Mouse (Mus musculus): ENCODE results near the gene Smim20. TPM values are rescaled to one million over a fixed set of nuclear protein-coding genes. Genes with fewer than 3 reads are reported as not detected.
A peak's percentile ranks its signal among the peaks of the same experiment; 100 is the strongest.

The Smim20 gene
- polyA plus RNA-seq, 1 experiment from 2014 or later = 171 TPM

DNA sequence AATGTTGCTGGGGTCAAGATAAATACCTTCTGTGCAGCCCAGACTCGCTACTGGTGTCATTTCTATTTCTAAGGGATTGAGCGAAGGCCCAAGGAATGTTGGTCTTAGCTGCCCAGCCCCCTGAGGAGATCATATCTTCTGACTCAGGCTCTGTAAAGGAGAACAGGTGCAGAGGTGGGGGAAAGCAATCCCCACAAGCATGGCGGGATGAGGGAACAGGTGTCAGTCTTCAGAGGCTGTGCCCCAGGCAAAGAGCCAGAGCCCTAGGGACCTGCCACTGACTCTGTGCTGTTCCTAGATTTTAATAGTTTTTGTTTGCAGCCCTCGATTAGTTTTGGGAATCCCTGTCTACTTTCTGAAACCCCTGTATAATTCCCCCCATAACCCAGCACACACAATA is 702 bp upstream of the Smim20 start:
- no peak for ATAC-seq (replicated peaks; ENCODE audit: insufficient number of reproducible peaks, insufficient read depth, low FRiP score, low read depth)
- Histone ChIP-seq H3K9me3 (replicated peaks) (no peaks in the 10 kb centered on the region), H3K9ac (no peak overlapping the region), H3K27me3 (no peaks in the 10 kb centered on the region), H3K27ac (no peak overlapping the region), H3K4me3 (no peak overlapping the region), H3K36me3 (no peaks in the 10 kb centered on the region), H3K4me2 (no peak overlapping the region), H3K4me1 (replicated peaks) (peaks cover 33% of the 10 kb centered on the region)
- 85% methylated on average over 4 of the region's 4 CpGs for WGBS

DNA sequence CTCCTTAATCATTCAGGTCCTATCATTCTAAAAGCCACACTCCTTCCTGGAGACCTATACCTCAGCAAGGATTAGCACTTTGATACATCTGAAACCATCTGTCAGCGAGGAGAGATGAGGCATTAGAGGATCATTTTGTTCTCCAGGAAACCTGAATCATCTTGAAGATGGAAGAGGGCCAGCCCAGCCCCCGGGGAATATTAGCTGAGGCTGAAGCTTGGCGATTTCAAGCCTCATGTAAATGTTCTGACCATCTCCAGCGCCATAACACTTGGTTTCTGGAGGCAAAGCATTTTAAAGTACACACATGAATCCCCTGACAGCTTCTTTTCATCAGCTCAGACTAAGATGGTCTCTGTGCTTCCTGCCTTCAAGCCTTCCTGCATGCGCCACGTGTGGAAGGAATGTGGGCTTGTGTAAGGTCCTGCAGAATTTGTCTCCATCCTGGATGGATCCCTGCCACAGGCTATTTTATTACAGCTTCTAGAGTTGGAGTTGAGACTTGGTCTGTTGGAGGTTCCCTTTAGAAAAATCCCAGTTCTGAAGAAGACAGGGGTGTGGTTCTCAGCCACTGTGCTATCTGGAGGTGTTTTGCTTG is 1.3 kb downstream of the Smim20 start:
- Histone ChIP-seq H3K9me3 (replicated peaks) (no peaks in the 10 kb centered on the region), H3K9ac (no peak overlapping the region; the same call in 1 of the 2 replicates), H3K4me1 (replicated peaks) (peaks cover 46% of the 10 kb centered on the region), H3K4me3 (peak overlapping the region; percentile 79), H3K27ac (peak overlapping the region; percentile 89), H3K27me3 (no peaks in the 10 kb centered on the region), H3K36me3 (no peaks in the 10 kb centered on the region), H3K4me2 (peak overlapping the region; percentile 71)
- ATAC-seq (replicated peaks; ENCODE audit: insufficient number of reproducible peaks, insufficient read depth, low FRiP score, low read depth) = no peak
- 62% methylated on average over 6 of the region's 6 CpGs for WGBS

DNA sequence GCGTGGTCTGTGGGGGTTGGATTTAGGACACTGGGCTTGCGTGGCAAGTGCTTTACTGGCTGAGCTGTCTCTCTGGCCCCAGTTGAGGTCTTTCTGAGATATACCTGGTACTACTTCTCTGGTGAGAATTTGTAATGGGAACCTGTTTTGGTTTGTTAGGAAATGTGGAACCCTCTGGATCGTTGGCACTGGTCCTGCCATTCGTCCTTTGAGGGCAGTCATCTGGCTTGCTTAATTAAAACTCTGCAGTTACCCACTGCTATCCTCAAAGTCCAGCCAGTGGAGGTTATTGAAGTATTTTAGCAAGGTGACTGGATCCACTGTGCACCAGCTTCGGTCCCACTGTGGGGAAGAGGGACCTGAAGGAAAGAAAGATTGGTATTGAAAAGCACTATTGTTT is 2.9 kb downstream of the Smim20 start:
- no peak for ATAC-seq (replicated peaks; ENCODE audit: insufficient number of reproducible peaks, insufficient read depth, low FRiP score, low read depth)
- H3K27me3 ChIP-seq = no peaks in the 10 kb centered on the region
- no peak overlapping the region for H3K4me2 ChIP-seq
- H3K4me3 ChIP-seq = no peak overlapping the region
- no peak overlapping the region for H3K9ac ChIP-seq
- H3K36me3 ChIP-seq = no peaks in the 10 kb centered on the region
- H3K4me1 ChIP-seq (replicated peaks) = peaks cover 60% of the 10 kb centered on the region
- no peaks in the 10 kb centered on the region for H3K9me3 ChIP-seq (replicated peaks)
- no peak overlapping the region for H3K27ac ChIP-seq
- WGBS = 90% methylated on average over 5 of the region's 5 CpGs

DNA sequence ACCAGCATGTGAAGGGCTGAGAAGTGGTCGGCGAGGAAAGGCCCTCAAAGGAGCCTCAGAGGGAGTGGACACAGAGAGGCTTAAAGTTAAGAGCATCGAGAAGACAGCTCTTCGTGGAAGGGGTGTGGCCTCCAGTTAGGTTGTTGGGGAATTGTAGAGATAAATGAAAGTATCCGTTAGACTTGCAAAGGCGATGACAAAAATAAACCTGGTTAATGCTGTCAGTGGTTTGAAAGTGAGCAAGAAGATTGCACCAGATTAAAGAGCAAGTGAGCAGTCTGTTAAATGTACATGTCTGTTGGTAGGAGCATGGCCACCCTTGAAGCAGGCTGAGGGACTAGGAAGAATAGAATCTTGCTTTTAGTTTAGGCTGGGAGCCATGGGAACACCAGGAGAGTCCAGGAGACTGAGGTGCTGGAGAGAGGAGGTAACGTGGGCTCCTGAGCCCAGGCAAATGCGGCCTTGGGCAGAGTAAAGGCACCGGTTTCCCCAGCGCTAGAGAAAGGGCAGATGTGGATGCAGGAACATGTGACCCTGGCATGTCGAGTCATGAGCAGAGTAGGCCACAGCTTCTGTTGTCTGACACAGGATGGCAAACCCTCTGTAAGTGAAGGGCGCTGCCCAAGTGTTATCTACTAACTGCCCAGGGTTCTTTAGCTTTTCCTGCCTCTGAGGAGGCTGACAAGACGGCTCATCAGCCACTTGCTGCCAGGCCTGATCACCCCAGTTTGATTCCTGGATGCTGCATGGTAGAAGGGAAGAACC is 4.2 kb downstream of the Smim20 start:
- H3K9me3 ChIP-seq (replicated peaks) = no peaks in the 10 kb centered on the region
- whole genome bisulfite sequencing = 58% methylated on average over 13 of the region's 13 CpGs
- no peak for ATAC-seq (replicated peaks; ENCODE audit: insufficient number of reproducible peaks, insufficient read depth, low FRiP score, low read depth)
- no peak overlapping the region for H3K9ac ChIP-seq
- H3K27me3 ChIP-seq = no peaks in the 10 kb centered on the region
- peaks cover 72% of the 10 kb centered on the region for H3K4me1 ChIP-seq (replicated peaks)
- no peak overlapping the region for H3K4me3 ChIP-seq
- H3K4me2 ChIP-seq = peak overlapping the region; percentile 36
- no peaks in the 10 kb centered on the region for H3K36me3 ChIP-seq
- H3K27ac ChIP-seq = peak overlapping the region; percentile 39; the same call in 1 of the 2 replicates

DNA sequence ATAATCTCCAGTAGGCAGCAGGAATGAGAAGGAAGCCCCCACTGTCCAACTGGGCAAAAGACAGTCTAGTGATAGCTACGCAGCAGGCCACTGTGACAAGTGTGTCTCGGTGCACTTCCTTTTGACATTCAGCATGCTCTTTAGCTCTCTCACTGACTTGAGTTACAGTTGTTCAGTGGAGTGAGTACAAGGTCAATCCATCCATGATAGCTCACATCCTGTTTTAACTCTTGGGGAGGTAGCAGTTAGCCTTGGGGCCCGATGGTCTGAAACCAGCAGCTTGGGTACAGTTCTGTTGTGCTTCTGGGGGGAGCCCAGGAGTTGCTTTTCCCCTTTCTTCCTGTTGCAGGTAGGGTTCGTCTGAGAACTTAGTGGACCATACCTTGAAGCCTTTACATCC is 5.7 kb downstream of the Smim20 start:
- Histone ChIP-seq H3K27ac (no peak overlapping the region), H3K9ac (no peak overlapping the region), H3K27me3 (no peaks in the 10 kb centered on the region), H3K4me2 (no peak overlapping the region), H3K4me1 (replicated peaks) (peaks cover 68% of the 10 kb centered on the region), H3K36me3 (peaks cover 5% of the 10 kb centered on the region; the same call in 1 of the 2 replicates), H3K9me3 (replicated peaks) (no peaks in the 10 kb centered on the region), H3K4me3 (no peak overlapping the region)
- 73% methylated on average over 4 of the region's 4 CpGs for WGBS
- no peak for ATAC-seq (replicated peaks; ENCODE audit: insufficient number of reproducible peaks, insufficient read depth, low FRiP score, low read depth)

DNA sequence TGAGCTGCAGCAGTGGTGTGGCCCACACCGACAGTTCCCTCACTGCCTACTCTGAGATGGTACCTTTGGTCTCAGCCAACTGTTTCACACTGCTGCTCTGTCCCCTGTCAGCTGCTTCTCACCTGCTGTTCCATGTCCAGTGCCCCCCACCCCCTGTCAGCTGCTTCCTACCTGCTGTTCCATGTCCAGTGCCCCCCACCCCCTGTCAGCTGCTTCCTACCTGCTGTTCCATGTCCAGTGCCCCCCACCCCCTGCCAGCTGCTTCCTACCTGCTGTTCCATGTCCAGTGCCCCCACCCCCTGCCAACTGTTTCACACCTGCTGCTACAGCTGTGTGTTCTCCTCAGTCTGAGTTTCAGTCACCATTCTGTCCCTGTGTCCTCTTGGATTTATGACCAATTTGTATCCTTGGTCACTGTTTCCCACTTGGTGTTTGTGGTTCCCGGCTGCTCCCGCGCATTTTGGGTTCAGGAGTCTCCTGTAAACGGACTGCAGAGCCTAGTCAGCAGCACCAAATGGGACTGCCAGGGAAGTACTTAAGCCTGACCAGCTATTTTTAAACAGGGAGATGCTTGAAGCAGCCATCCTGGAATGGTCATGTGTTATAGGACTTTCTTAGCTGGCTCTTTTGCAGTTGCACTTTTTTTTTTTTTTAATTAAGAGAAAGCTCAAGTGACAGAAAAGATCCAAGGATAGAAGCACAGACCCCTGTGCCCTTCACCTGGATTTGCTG is 7.0 kb downstream of the Smim20 start:
- Histone ChIP-seq H3K4me3 (no peak overlapping the region), H3K9ac (no peak overlapping the region), H3K4me2 (peak overlapping the region; percentile 33; the same call in 1 of the 2 replicates), H3K27ac (peak overlapping the region; percentile 72), H3K36me3 (peaks cover 16% of the 10 kb centered on the region; the same call in 1 of the 2 replicates), H3K4me1 (replicated peaks) (peaks cover 58% of the 10 kb centered on the region), H3K27me3 (no peaks in the 10 kb centered on the region), H3K9me3 (replicated peaks) (no peaks in the 10 kb centered on the region)
- ATAC-seq (replicated peaks; ENCODE audit: insufficient number of reproducible peaks, insufficient read depth, low FRiP score, low read depth) = peak; percentile 39; the same call in 1 of the 2 replicates
- 41% methylated on average over 5 of the region's 5 CpGs for WGBS

DNA sequence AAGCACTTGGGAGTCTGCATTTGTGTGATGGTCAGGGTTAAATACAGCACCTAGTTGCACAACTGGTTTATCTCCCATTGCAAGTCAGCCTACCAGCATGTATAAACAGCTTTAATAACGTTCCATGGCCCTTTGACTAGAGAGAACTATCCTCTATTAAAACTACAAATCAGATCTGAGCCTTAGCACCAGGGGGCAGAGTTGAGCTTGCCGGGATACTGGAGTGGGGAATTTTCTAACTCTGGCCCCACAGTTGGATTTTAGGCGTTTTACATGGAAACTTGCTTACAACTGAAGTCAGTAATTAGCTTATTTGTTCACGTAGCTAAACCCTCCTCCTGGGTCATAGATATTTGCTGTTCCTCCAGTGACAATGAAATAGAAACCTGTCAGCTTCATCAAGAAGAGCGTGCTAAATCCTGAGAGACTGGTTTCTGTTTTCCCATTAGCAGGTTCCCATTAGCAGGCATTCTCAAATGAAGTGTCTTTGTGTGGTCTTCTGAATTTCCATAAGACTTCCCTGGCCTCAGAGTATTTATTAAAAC is 8.0 kb downstream of the Smim20 start:
- no peak for ATAC-seq (replicated peaks; ENCODE audit: insufficient number of reproducible peaks, insufficient read depth, low FRiP score, low read depth)
- H3K4me2 ChIP-seq = no peak overlapping the region
- H3K27ac ChIP-seq = peak overlapping the region; percentile 72
- H3K27me3 ChIP-seq = no peaks in the 10 kb centered on the region
- no peaks in the 10 kb centered on the region for H3K9me3 ChIP-seq (replicated peaks)
- peaks cover 19% of the 10 kb centered on the region; the same call in 1 of the 2 replicates for H3K36me3 ChIP-seq
- H3K4me1 ChIP-seq (replicated peaks) = peaks cover 52% of the 10 kb centered on the region
- no peak overlapping the region for H3K4me3 ChIP-seq
- 54% methylated on average over 5 of the region's 5 CpGs for whole genome bisulfite sequencing
- H3K9ac ChIP-seq = no peak overlapping the region

DNA sequence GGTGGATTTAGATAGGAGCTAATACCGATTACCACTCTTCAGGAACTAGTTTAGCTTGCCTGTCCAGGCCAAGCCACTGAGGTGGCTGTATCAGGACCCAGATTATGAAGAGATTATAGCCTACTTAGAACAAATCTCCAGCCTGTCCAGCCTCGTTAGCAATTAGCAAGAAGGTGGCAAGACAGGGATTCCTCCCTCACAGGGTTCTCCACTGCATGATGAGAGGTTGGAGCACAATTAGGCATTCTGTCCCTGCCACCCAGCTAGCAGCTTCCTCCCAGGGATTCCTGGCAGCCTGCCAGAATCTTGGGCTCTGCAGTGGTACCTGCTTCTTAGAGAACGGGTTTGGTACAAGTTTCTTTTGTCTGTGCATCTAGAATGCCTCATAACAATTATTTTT is 8.5 kb downstream of the Smim20 start:
- Histone ChIP-seq H3K27ac (peak overlapping the region; percentile 72), H3K36me3 (peaks cover 19% of the 10 kb centered on the region; the same call in 1 of the 2 replicates), H3K4me2 (no peak overlapping the region), H3K9ac (no peak overlapping the region), H3K27me3 (no peaks in the 10 kb centered on the region), H3K4me3 (no peak overlapping the region), H3K9me3 (replicated peaks) (no peaks in the 10 kb centered on the region), H3K4me1 (replicated peaks) (peaks cover 47% of the 10 kb centered on the region)
- no peak for ATAC-seq (replicated peaks; ENCODE audit: insufficient number of reproducible peaks, insufficient read depth, low FRiP score, low read depth)
- 37% methylated on average over 3 of the region's 3 CpGs for WGBS

DNA sequence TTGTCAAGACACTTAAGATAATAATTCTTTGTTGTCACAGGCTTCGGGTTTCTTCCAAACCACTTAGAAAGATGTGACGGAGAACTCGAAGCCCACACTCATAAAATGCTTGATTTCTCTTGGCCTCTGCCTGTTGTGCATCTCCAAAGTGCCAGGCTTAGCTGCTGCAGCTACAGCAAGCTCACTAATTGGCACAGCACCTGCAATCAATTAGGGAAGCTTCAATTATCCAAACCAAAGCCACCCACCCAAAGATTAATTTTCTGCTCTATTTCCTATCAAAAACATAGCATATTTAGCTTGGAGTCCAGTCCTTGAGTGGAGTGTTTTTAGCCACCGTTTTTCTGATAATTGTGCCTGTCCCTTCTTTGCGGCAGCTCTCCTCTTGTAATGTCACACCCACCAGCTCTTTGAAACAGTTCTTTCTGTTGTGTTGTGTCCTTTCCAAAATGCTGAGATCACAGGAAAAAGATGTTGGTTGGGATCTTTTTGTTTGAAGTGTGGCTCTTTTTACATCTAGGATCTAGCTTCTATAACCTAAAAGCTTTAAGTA is 9.7 kb downstream of the Smim20 start:
- Histone ChIP-seq H3K27ac (no peak overlapping the region), H3K4me1 (replicated peaks) (peaks cover 44% of the 10 kb centered on the region), H3K27me3 (no peaks in the 10 kb centered on the region), H3K36me3 (peaks cover 19% of the 10 kb centered on the region; the same call in 1 of the 2 replicates), H3K4me2 (no peak overlapping the region), H3K9ac (no peak overlapping the region), H3K4me3 (no peak overlapping the region), H3K9me3 (replicated peaks) (no peaks in the 10 kb centered on the region)
- 57% methylated on average over 5 of the region's 5 CpGs for WGBS
- ATAC-seq (replicated peaks; ENCODE audit: insufficient number of reproducible peaks, insufficient read depth, low FRiP score, low read depth) = no peak

DNA sequence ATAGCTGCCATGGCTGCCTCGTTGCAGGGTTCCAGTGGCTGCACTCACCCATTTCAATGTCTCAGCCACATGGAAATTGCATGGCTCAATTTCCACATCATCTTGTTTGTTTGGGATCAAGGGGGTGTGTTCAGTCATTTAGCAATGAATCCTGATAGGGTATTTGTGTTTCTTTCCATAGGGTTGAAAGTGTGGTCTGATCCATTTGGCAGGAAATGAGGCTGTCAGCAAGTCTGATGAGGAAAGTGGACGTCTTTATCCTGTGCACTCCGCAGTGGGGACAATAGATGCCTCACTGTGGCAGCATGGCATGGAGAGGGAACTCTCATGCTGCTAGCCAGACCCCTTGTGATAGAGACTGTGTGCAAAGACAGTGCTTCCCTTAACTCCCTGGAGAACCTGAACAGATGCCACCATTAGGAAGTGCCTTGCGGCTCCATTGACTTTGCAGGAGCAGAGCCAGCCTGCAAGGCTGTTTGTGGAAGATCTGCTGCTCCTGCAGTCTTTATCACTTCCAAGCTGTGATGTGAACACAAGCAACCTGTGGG is 10.9 kb downstream of the Smim20 start:
- Histone ChIP-seq H3K9ac (no peak overlapping the region), H3K9me3 (replicated peaks) (no peaks in the 10 kb centered on the region), H3K27me3 (no peaks in the 10 kb centered on the region), H3K36me3 (peaks cover 19% of the 10 kb centered on the region; the same call in 1 of the 2 replicates), H3K27ac (no peak overlapping the region), H3K4me1 (replicated peaks) (peaks cover 38% of the 10 kb centered on the region), H3K4me3 (no peak overlapping the region), H3K4me2 (no peak overlapping the region)
- 48% methylated on average over 4 of the region's 4 CpGs for WGBS
- ATAC-seq (replicated peaks; ENCODE audit: insufficient number of reproducible peaks, insufficient read depth, low FRiP score, low read depth) = no peak

All from heart, embryonic 15.5 days (tissue).